8 mouse cellular contexts compared by ENCODE assay signal in the genomic region with DNA sequence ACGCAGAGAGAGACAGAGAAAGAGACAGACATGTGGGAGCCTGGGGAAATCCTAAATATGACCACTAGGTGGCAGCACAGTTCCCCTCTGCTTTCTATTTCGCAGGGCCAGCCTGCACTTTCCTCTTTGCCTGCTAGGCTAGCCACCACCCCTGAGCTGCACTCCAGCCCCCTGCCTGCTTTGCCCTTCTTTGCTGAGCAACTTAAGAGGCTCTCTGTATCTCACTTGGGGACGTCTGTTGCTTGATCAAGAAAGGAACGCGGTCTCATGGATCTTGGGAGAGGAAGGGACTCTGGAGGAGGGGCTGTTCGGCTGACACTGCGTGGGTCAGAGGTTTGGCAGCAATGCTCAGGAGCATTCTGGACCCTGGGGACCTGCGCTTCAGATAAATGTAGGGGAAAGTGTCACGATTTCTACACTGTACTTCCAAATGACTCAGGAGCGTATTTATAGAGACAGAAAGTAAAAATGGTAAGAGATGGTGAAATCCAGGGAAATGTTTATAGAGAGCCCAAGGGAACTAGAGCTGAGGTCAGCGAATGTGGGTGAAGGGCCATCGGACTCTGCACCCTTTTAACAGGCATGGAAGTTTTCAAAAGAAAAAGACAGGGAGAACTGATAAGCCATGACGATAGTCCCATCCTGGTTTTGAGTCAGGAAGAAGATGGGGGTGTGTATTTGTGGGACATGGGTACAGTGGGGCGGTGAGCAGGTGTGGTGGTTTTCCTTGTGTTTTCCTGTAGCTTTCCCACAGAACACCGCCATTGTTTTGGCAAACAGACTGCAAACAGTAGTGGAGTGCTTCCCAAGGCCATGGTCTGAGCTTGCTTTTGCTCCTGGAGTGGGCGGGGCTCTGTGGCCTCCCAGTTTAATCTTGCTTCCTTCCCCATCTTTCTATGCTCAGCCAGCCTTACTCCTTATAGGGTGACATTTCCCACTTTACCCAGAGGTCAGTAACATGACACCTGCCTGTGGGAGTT. TPM values are rescaled to one million over a fixed set of nuclear protein-coding genes. Genes with fewer than 3 reads are reported as not detected.
DNase-seq lines count a peak whose midpoint lies in the region; ATAC-seq and TF ChIP-seq lines count a peak whose summit lies in the region.

No protein-coding gene starts in this region.

- ATAC-seq in G1E (ENCODE audit: extremely low read depth, insufficient number of reproducible peaks, low FRiP score, poor library complexity, severe bottlenecking): no peak
- ATAC-seq in forebrain, embryonic 16.5 days: peak; percentile 69
- ATAC-seq in neural tube, embryonic 13.5 days (ENCODE audit: low read depth): peak; percentile 81

- H3K36me3 ChIP-seq in G1E (replicated peaks): no peaks in the 10 kb centered on the region
- no peaks in the 10 kb centered on the region for H3K36me3 ChIP-seq in forebrain, embryonic 16.5 days (ENCODE audit: control insufficient read depth, insufficient read depth)
- no peaks in the 10 kb centered on the region for H3K36me3 ChIP-seq in neural tube, embryonic 13.5 days
- H3K36me3 ChIP-seq in testis, adult 2 months (ENCODE audit: control insufficient read depth, insufficient read depth, low read length): no peaks in the 10 kb centered on the region; the same call in none of the 2 replicates

- peak; percentile 60 for DNase-seq in G1E (ENCODE audit: low spot score)
- peak; percentile 66 to 74 for DNase-seq in cerebellum, adult 18-20 months
- DNase-seq in heart, postnatal 36 days: peak; percentile 81 to 85
- peak; percentile 80 for DNase-seq in layer of hippocampus, adult 11-12 months (ENCODE audit: low spot score)
- peak; percentile 64 to 76 for DNase-seq in lung, adult 18-20 months

- no peak overlapping the region; the same call in 1 of the 2 replicates for H3K9ac ChIP-seq in forebrain, embryonic 16.5 days (replicated peaks; ENCODE audit: low read depth, low read length)
- H3K9ac ChIP-seq in neural tube, embryonic 13.5 days: peak overlapping the region; percentile 13; the same call in 1 of the 2 replicates

- no peak overlapping the region for H3K4me3 ChIP-seq in G1E (ENCODE audit: low read depth, low read length)
- H3K4me3 ChIP-seq in forebrain, embryonic 16.5 days (replicated peaks; ENCODE audit: low read length): peak overlapping the region; percentile 20; the same call in 1 of the 2 replicates
- no peak overlapping the region for H3K4me3 ChIP-seq in neural tube, embryonic 13.5 days
- peak overlapping the region; percentile 25 for H3K4me3 ChIP-seq in testis, adult 2 months (ENCODE audit: control insufficient read depth, low read depth, low read length)

- peaks cover 12% of the 10 kb centered on the region for H3K27me3 ChIP-seq in G1E (ENCODE audit: insufficient read depth, low read length)
- no peaks in the 10 kb centered on the region for H3K27me3 ChIP-seq in forebrain, embryonic 16.5 days (replicated peaks; ENCODE audit: control insufficient read depth, insufficient read depth, low read length)
- 0 out of 2 replicates have a peak, but pooled peaks cover 6% of the 10 kb centered on the region for H3K27me3 ChIP-seq in neural tube, embryonic 13.5 days
- no peaks in the 10 kb centered on the region for H3K27me3 ChIP-seq in testis, adult 2 months (ENCODE audit: control insufficient read depth, insufficient read depth, low read length)

- peak; percentile 77 for TF ChIP-seq CTCF in G1E (IDR thresholded peaks at IDR 0.05; ENCODE audit: low read depth, low read length)
- peak; percentile 82; the same call in 1 of the 2 replicates for TF ChIP-seq CTCF in testis, adult 2 months (IDR thresholded peaks at IDR 0.05; ENCODE audit: control insufficient read depth, insufficient read depth, insufficient replicate concordance, low read depth, low read length)

- no peak for TF ChIP-seq POLR2A in testis, adult 2 months (IDR thresholded peaks at IDR 0.05; ENCODE audit: control insufficient read depth, low read depth, low read length)

- peaks cover 4% of the 10 kb centered on the region for H3K4me1 ChIP-seq in G1E (ENCODE audit: insufficient read depth, low read depth, low read length)
- H3K4me1 ChIP-seq in forebrain, embryonic 16.5 days (replicated peaks; ENCODE audit: control insufficient read depth, insufficient read depth, low read length): peaks cover 3% of the 10 kb centered on the region
- H3K4me1 ChIP-seq in neural tube, embryonic 13.5 days (replicated peaks): peaks cover 3% of the 10 kb centered on the region
- no peaks in the 10 kb centered on the region; the same call in none of the 2 replicates for H3K4me1 ChIP-seq in testis, adult 2 months (ENCODE audit: control insufficient read depth, insufficient read depth, low read length)

- 34% methylated on average over 16 of the region's 16 CpGs for WGBS in forebrain, embryonic 16.5 days
- WGBS in neural tube, embryonic 13.5 days: 32% methylated on average over 16 of the region's 16 CpGs

- peak overlapping the region; percentile 46 for H3K4me2 ChIP-seq in forebrain, embryonic 16.5 days (ENCODE audit: low read length)
- H3K4me2 ChIP-seq in neural tube, embryonic 13.5 days: peak overlapping the region; percentile 44

- H3K27ac ChIP-seq in forebrain, embryonic 16.5 days (ENCODE audit: low read length): no peak overlapping the region
- H3K27ac ChIP-seq in neural tube, embryonic 13.5 days (replicated peaks): no peak overlapping the region
- H3K27ac ChIP-seq in testis, adult 2 months (ENCODE audit: control insufficient read depth, insufficient read depth, low read depth, low read length): peak overlapping the region; percentile 67; the same call in 1 of the 2 replicates

- no peaks in the 10 kb centered on the region for H3K9me3 ChIP-seq in G1E (replicated peaks)
- H3K9me3 ChIP-seq in forebrain, embryonic 16.5 days (ENCODE audit: control insufficient read depth, low read length): no peaks in the 10 kb centered on the region
- no peaks in the 10 kb centered on the region for H3K9me3 ChIP-seq in neural tube, embryonic 13.5 days

- intact Hi-C loops in heart, postnatal 36 days (cut with DNase I): loop anchor here (5.0 kb wide), 1 partner anchor 131 kb away; no protein-coding TSS in a partner anchor

RNA-seq across cellular contexts. Expression of a gene that starts 12.7 kb away (rescaled TPM):
- total RNA-seq in G1E (2014; fragmentation: Nextera tagmentation) (not detected in 2 replicates), G1E (2017) (not detected in 2 replicates)
- not detected in 2 replicates for polyA plus RNA-seq in G1E (2012)
- polyA plus RNA-seq in forebrain, embryonic 16.5 days (2015; fragmentation: Nextera tagmentation; extraction: Ambion mirVana): not detected in 2 replicates
- total RNA-seq in heart, postnatal 36 days (2021): not detected
- polyA plus RNA-seq in neural tube, embryonic 13.5 days (2015; fragmentation: Nextera tagmentation; extraction: Ambion mirVana): not detected in 2 replicates
- polyA plus RNA-seq in testis, adult 2 months (2012; rRNA removed): 101 and 134 TPM in 2 replicates

RNA-seq across cellular contexts. Expression of a gene that starts 29.6 kb away (rescaled TPM):
- not detected in 2 replicates for total RNA-seq in G1E (2014; fragmentation: Nextera tagmentation)
- total RNA-seq in G1E (2017): 0.17 TPM in 1 of 2 replicates, not detected in the other
- not detected in 2 replicates for polyA plus RNA-seq in G1E (2012)
- 1.5 and 2.0 TPM in 2 replicates for polyA plus RNA-seq in forebrain, embryonic 16.5 days (2015; fragmentation: Nextera tagmentation; extraction: Ambion mirVana)
- total RNA-seq in heart, postnatal 36 days (2021): under 1 TPM in 1 of 2 experiments, not detected in 1; 0.14 TPM
- polyA plus RNA-seq in neural tube, embryonic 13.5 days (2015; fragmentation: Nextera tagmentation; extraction: Ambion mirVana): 0.96 and 1.0 TPM in 2 replicates
- polyA plus RNA-seq in testis, adult 2 months (2012; rRNA removed): 6.4 and 7.0 TPM in 2 replicates

RNA-seq across cellular contexts. Expression of a gene that starts 38.0 kb away (rescaled TPM):
- total RNA-seq in G1E (2014; fragmentation: Nextera tagmentation): 1.0 and 2.1 TPM in 2 replicates
- total RNA-seq in G1E (2017): 0.41 and 0.55 TPM in 2 replicates
- 0.17 TPM in 1 of 2 replicates, not detected in the other for polyA plus RNA-seq in G1E (2012)
- 0.23 and 0.58 TPM in 2 replicates for polyA plus RNA-seq in forebrain, embryonic 16.5 days (2015; fragmentation: Nextera tagmentation; extraction: Ambion mirVana)
- under 1 TPM in 1 of 2 experiments, not detected in 1; 0.14 TPM for total RNA-seq in heart, postnatal 36 days (2021)
- 0.17 TPM in 1 of 2 replicates, not detected in the other for polyA plus RNA-seq in neural tube, embryonic 13.5 days (2015; fragmentation: Nextera tagmentation; extraction: Ambion mirVana)
- polyA plus RNA-seq in testis, adult 2 months (2012; rRNA removed): 34.4 and 36.9 TPM in 2 replicates

RNA-seq across cellular contexts. Expression of a gene that starts 38.0 kb away (rescaled TPM):
- total RNA-seq in G1E (2014; fragmentation: Nextera tagmentation) (6.5 and 7.5 TPM in 2 replicates), G1E (2017) (2.7 and 2.8 TPM in 2 replicates)
- 2.9 TPM in 2 replicates for polyA plus RNA-seq in G1E (2012)
- polyA plus RNA-seq in forebrain, embryonic 16.5 days (2015; fragmentation: Nextera tagmentation; extraction: Ambion mirVana): 18.0 and 18.2 TPM in 2 replicates
- 10 to 100 TPM; 17.1 to 17.4 TPM for total RNA-seq in heart, postnatal 36 days (2021)
- 11.3 and 12.0 TPM in 2 replicates for polyA plus RNA-seq in neural tube, embryonic 13.5 days (2015; fragmentation: Nextera tagmentation; extraction: Ambion mirVana)
- 35.3 and 37.8 TPM in 2 replicates for polyA plus RNA-seq in testis, adult 2 months (2012; rRNA removed)

RNA-seq across cellular contexts. Expression of a gene that starts 48.2 kb away (rescaled TPM):
- not detected in 2 replicates for total RNA-seq in G1E (2014; fragmentation: Nextera tagmentation)
- total RNA-seq in G1E (2017): 0.16 TPM in 1 of 2 replicates, not detected in the other
- polyA plus RNA-seq in G1E (2012): not detected in 2 replicates
- not detected in 2 replicates for polyA plus RNA-seq in forebrain, embryonic 16.5 days (2015; fragmentation: Nextera tagmentation; extraction: Ambion mirVana)
- total RNA-seq in heart, postnatal 36 days (2021): 10 to 100 TPM in 1 of 2 experiments, 1 to 10 TPM in 1; 2.2 to 12.4 TPM
- not detected in 2 replicates for polyA plus RNA-seq in neural tube, embryonic 13.5 days (2015; fragmentation: Nextera tagmentation; extraction: Ambion mirVana)
- 3.2 and 4.9 TPM in 2 replicates for polyA plus RNA-seq in testis, adult 2 months (2012; rRNA removed)

Comparison
In these comparisons a context has a peak if more than half of its experiments do, and no peak if none do; other contexts are left out.
1. H3K4me3 ChIP-seq: peak in forebrain, embryonic 16.5 days (single experiment) and testis, adult 2 months (single experiment); none in G1E (single experiment) and neural tube, embryonic 13.5 days (single experiment).
2. RNA of a gene that starts 12.7 kb away (polyA plus RNA-seq): 101 to 134 TPM in testis, adult 2 months; not detected in neural tube, embryonic 13.5 days, not detected in G1E and not detected in forebrain, embryonic 16.5 days; every median in the first group is over 10 times any median in the second.
3. RNA of a gene that starts 38.0 kb away (polyA plus RNA-seq): 34.4 to 36.9 TPM in testis, adult 2 months; 0.23 to 0.58 TPM in forebrain, embryonic 16.5 days, 0.17 TPM in G1E and 0.17 TPM in neural tube, embryonic 13.5 days; every median in the first group is over 10 times any median in the second.
4. Peak in every context shown above with its lines, with median percentiles within 50 percentile points of each other: DNase-seq.